Mouse (Mus musculus) left cerebral cortex, postnatal 14 days (tissue): ENCODE results near the gene Cacna1e. TPM values are rescaled to one million over a fixed set of nuclear protein-coding genes. Genes with fewer than 3 reads are reported as not detected.

Experiments used
- DNase-seq, 2 experiments: peaks; one replicate each; pipeline ENCODE4 v3.0.0; 2021 to 2022; ENCODE audit warnings: low spot score in 2 of 2, mixed read lengths in 1 of 2
- intact Hi-C: fragments of 180-260 bp; cut with DNase I; formaldehyde crosslinking; loops from one replicate; pipeline ENCODE4 v1.15.1; 2025
- long read RNA-seq, 2 experiments: library from polyadenylated mRNA; stranded (forward); transcript quantifications; one replicate each; pipeline ENCODE4 v2.0.0; 2021
- total RNA-seq, 2 experiments: library from RNA; stranded (reverse); gene quantifications; 2 replicates each; pipeline ENCODE4 v1.2.3; 2021

The Cacna1e gene
- total RNA-seq, result 100 to 1,000 TPM; 151 to 157 TPM
- long read RNA-seq, experiment 1, partial matches to known transcripts, result 1 of 5 reads
- long read RNA-seq, experiment 1, other reads (novel, unspliced or antisense), result 4 of 5 reads
- long read RNA-seq, experiment 2, partial matches to known transcripts, result 2 of 8 reads
- long read RNA-seq, experiment 2, other reads (novel, unspliced or antisense), result 6 of 8 reads

DNA sequence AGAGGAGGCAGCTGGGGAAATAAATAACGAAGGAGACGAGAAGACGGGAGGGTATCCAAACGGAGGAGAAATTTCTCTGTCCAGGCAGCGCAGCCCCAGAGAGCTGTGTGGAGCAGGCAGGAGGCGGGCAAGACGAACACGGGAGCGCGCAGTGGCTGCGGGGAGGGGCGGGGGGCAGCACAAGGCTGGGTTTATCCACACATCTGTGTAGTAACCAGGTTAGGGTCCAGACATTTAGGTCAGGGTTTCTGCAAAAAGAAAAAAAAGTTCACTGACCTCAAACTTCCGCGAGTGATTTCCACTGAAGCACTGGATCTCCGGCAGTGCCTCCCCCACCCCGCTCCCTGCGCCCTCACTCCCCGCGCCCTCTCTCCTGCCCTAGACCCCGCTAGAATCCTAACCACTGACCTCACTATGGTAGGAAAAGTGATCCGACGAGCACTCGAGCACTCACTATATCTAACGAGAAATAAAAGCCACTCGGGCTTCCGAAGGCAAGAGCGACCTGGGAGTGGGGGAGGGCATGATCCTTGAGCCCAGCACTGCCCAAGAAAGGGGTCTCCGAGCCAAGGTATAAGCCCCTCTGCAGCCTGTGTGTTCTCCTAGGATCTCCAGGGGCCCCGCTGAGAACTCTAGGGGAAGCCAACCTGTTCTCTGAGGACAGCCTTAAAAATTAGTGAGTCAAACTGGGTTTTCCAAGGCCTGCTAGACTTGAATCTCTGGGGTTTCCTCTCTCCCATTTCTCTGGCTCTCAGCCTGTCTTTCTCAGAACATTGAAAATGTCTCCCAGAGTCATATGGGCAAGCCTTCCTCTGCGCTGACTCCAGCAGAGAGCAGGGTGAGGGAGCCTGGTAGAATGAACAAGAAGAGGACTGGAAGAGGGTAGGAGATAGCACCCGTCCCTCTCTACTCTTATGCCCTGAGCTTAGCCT, at the start of gene Cacna1e:
Gene Cacna1e (minus strand): TSS at position 227 of the 932 bp plus-strand sequence.
- intact Hi-C loops, result loop anchor here (5.0 kb wide), 2 partner anchors 92 to 123 kb away; no protein-coding TSS in a partner anchor
- DNase-seq, result no peak

GRCm38 (mm10) chr1:154918406-154918805, 34.1 kb upstream of the Cacna1e start:
- intact Hi-C loops, result no loop called here
- no peak for DNase-seq

DNA sequence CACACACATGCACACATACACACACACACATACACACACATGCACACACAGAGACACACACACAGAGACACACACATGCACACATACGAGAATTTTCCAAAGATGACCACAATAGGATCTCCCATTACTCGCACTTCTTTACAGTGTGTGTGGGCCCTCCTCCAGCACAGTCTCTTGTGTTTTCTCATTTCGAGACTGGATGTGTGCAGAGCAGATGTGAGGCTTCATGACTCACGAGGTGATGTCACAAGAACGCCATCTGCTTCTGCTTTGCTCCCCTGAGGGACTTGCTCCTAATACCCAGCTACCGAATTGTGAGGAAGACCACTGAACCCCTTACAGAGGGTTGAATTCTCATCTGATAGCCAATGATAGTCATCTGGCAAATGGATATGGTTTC, 33.1 kb upstream of the Cacna1e start:
- peak; percentile 24 to 38 for DNase-seq
- intact Hi-C loops, result no loop called here

DNA sequence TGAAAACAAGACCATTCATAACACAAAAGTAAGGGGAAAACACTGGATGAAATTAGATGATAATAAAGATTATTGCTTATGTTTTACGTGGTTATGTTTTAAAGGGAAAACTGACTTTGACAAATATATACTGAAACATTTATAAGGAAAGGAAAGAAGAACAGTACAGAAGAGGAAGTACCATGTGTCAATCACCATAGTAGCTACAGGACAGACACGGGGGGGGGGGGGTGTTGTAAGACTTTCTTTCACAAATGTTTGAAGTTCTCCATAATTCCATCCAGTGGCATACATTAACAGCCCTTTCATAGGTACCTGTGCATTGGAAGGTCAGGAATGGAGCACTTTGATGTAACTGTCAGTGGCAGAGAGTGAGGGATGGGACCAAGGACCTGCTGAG, 25.3 kb upstream of the Cacna1e start:
- intact Hi-C loops, result no loop called here
- no peak for DNase-seq

GRCm38 (mm10) chr1:154897390-154897789, 13.1 kb upstream of the Cacna1e start:
- intact Hi-C loops, result no loop called here
- DNase-seq, result no peak

DNA sequence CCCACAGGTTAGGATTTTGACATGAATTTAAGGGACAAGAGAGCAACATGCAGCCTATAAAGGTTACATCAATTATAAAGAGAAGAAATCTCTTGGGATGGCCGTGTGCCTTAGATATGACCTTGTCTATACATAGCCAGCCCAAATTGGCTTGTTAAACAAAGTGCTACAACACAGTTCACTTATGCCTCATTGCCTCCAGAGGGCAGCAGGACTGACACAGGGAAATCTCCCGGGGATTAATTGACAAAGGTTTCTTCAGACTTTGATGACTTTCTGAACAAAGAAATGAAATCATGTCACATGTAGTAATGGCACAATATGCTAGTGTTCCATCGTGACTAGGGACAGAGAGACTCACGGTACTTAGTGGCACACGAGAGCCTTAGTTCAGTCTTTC, 5.9 kb upstream of the Cacna1e start:
- DNase-seq, result no peak
- intact Hi-C loops, result no loop called here

- intact Hi-C loops, result no loop called here
- no peak for DNase-seq
Observed at GRCm38 (mm10) chr1:154888495-154888894, 4.2 kb upstream of the Cacna1e start.

DNA sequence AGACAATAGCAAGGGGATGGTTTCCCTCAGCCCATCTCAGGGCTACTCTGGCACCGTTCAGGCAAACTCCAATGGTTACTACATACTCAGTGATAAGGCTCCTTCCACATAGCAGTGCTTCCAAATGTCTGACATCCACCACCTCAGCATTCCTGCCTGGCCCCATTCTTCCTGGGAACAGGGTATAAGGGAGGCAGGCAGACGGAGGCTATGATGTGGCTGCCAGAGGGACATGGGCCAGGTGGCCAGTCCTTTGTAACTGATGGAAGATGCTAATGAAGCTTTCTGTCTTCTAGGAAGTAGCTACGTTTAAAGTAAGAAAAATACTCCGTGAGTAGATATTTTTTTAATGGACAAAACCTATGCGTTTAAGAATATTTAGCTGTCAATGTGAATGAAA, 3.7 kb upstream of the Cacna1e start:
- no peak for DNase-seq

GRCm38 (mm10) chr1:154887546-154887945, 3.2 kb upstream of the Cacna1e start:
- intact Hi-C loops, result no loop called here
- no peak for DNase-seq

More for the DNA sequence above, 3.7 kb upstream of the Cacna1e start:
- intact Hi-C loops, result no loop called here

GRCm38 (mm10) chr1:154886611-154887010, 2.3 kb upstream of the Cacna1e start:
- intact Hi-C loops, result no loop called here

GRCm38 (mm10) chr1:154885207-154885548, 877 bp upstream of the Cacna1e start:
- intact Hi-C loops, result no loop called here
- no peak for DNase-seq

More at GRCm38 (mm10) chr1:154886611-154887010, 2.3 kb upstream of the Cacna1e start:
- no peak for DNase-seq

- DNase-seq, result no peak
- intact Hi-C loops, result loop anchor here (5.0 kb wide), 2 partner anchors 91 to 124 kb away; no protein-coding TSS in a partner anchor
Observed at GRCm38 (mm10) chr1:154883596-154884191, 607 bp downstream of the Cacna1e start.

GRCm38 (mm10) chr1:154865981-154866380, 18.3 kb downstream of the Cacna1e start:
- DNase-seq, result peak; percentile 47 to 57

GRCm38 (mm10) chr1:154861416-154861815, 22.9 kb downstream of the Cacna1e start:
- no peak for DNase-seq
- intact Hi-C loops, result no loop called here

More at GRCm38 (mm10) chr1:154865981-154866380, 18.3 kb downstream of the Cacna1e start:
- intact Hi-C loops, result no loop called here

DNA sequence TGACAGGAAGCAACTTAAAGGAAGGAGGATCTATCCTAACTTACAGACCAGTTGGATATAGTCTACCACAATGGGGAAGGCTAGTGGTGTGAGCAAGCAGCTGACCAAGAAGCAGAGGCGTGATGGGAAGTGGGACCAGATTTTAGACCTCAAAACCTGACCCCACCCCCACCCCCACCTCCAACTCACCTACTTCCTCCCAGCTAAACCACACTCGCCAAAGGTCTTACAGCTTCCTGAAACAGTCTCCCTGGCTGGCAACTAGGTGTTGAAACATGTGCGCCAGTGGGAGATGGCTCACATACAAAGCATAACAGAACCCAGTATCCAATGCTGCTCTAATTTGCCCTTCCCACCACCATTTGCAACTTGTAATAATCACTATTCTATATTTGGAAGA, 29.7 kb downstream of the Cacna1e start:
- intact Hi-C loops, result no loop called here

GRCm38 (mm10) chr1:154850515-154851287, 33.6 kb downstream of the Cacna1e start:
- intact Hi-C loops, result no loop called here
- no peak for DNase-seq

More for the DNA sequence above, 29.7 kb downstream of the Cacna1e start:
- DNase-seq, result no peak

- no peak for DNase-seq
- intact Hi-C loops, result no loop called here
Observed at GRCm38 (mm10) chr1:154848683-154849579, 35.4 kb downstream of the Cacna1e start.

DNA sequence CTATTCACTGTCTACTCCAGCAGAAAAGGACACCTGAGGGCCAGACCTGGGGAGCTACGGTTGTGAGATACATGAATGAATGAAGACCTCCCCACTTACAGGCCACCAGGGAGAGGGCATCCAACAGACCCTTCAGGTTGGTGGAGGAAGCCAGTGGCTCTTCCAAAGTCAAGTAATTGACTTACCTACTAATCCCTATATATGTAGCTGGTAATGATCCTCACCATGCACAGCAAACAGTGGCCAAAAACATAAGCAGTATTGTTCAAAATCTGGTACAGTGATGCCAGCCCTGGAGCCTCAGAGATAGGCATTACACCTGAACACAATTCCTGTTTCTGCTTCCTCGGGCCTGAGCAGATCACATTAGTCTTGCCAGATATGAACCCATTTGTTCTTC, 37.4 kb downstream of the Cacna1e start:
- intact Hi-C loops, result no loop called here

More for the DNA sequence above, 37.4 kb downstream of the Cacna1e start:
- no peak for DNase-seq
